Mouse (Mus musculus) intestine, postnatal 0 days (tissue): ENCODE measurements around the gene Ankrd63. TPM values are rescaled to one million over a fixed set of nuclear protein-coding genes. Genes with fewer than 3 reads are reported as not detected.

ENCODE experiments used
- ATAC-seq: fragments of 200-750 bp; cut with Nextera tagmentation; 2 replicates; pipeline ENCODE4 v1.8.0; 2017; ENCODE audit warnings: mild to moderate bottlenecking, moderate TSS enrichment, moderate library complexity
- H3K27ac ChIP-seq: fragments of 300-500 bp; sonication (generic); 2 replicates; pipeline ENCODE4 v1.5.1; 2014; ENCODE audit warnings: mild to moderate bottlenecking, low read depth, low read length, moderate library complexity
- H3K27me3 ChIP-seq: fragments of 300-500 bp; sonication (generic); replicated peaks from 2 replicates; pipeline ENCODE4 v1.6.1; 2014; ENCODE audit warnings: low read length, mixed read lengths; ENCODE audit not compliant: control insufficient read depth, insufficient read depth
- H3K36me3 ChIP-seq: fragments of 300-500 bp; sonication (generic); 2 replicates; pipeline ENCODE4 v1.6.1; 2014; ENCODE audit warnings: mild to moderate bottlenecking, moderate library complexity; ENCODE audit not compliant: control insufficient read depth, insufficient read depth
- H3K4me1 ChIP-seq: fragments of 300-500 bp; sonication (generic); replicated peaks from 2 replicates; pipeline ENCODE4 v1.6.1; 2014; ENCODE audit warnings: antibody characterized with exemption, low read length, mixed read lengths; ENCODE audit not compliant: control insufficient read depth, insufficient read depth
- H3K4me2 ChIP-seq: fragments of 300-500 bp; sonication (generic); replicated peaks from 2 replicates; pipeline ENCODE4 v1.6.1; 2014; ENCODE audit warnings: low read depth, mild to moderate bottlenecking, moderate library complexity
- H3K4me3 ChIP-seq: fragments of 300-500 bp; sonication (generic); 2 replicates; pipeline ENCODE4 v1.5.1; 2014; ENCODE audit warnings: low read depth, low read length
- H3K9ac ChIP-seq: fragments of 300-500 bp; sonication (generic); 2 replicates; pipeline ENCODE4 v1.6.1; 2014; ENCODE audit warnings: mild to moderate bottlenecking, low read depth, low read length
- H3K9me3 ChIP-seq: fragments of 300-500 bp; sonication (generic); 2 replicates; pipeline ENCODE4 v1.6.1; 2016; ENCODE audit warnings: mixed run types; ENCODE audit not compliant: control insufficient read depth
- CTCF ChIP-seq: sonication (generic); IDR thresholded peaks from 2 replicates; pipeline ENCODE4 v1.5.1; 2016; ENCODE audit warnings: low read depth, mild to moderate bottlenecking, control low read depth, antibody characterized with exemption, moderate library complexity
- WGBS: fragments of 180-500 bp; shearing (Covaris S2); extraction: QIAGEN DNeasy Blood & Tissue Kit; methylation state at CpG from one replicate; pipeline ENCODE4 v1.1.7; 2014; 5-methylcytosine and 5-hydroxymethylcytosine counted together
- polyA plus RNA-seq: library from polyadenylated mRNA; unstranded; fragments of >200 nt; fragmentation: Nextera tagmentation; extraction: Ambion mirVana; gene quantifications from 2 replicates; pipeline ENCODE4 v1.2.1, GENCODE M21; 2015

Gene Ankrd63
- polyA plus RNA-seq, 1 experiment from 2014 or later, result 0.65 TPM

- TF ChIP-seq CTCF, result no peak
- no peaks in the 10 kb centered on the region for H3K27me3 ChIP-seq
- no peak overlapping the region for H3K9ac ChIP-seq
- H3K4me2 ChIP-seq, result no peak overlapping the region
- no peak for ATAC-seq
- H3K9me3 ChIP-seq, result no peaks in the 10 kb centered on the region
- no peaks in the 10 kb centered on the region for H3K36me3 ChIP-seq
- H3K4me3 ChIP-seq, result no peak overlapping the region
- WGBS, result 36% methylated on average over 5 of the region's 5 CpGs
- 0 out of 2 replicates have a peak, but pooled peaks cover 4% of the 10 kb centered on the region for H3K4me1 ChIP-seq
- no peak overlapping the region for H3K27ac ChIP-seq
Observed at GRCm38 (mm10) chr2:118667181-118667580, 36.6 kb downstream of the Ankrd63 start.

- Histone ChIP-seq H3K9me3 (no peaks in the 10 kb centered on the region), H3K27me3 (no peaks in the 10 kb centered on the region), H3K36me3 (no peaks in the 10 kb centered on the region), H3K4me1 (0 out of 2 replicates have a peak, but pooled peaks cover 4% of the 10 kb centered on the region), H3K27ac (no peak overlapping the region), H3K4me2 (no peak overlapping the region), H3K9ac (no peak overlapping the region), H3K4me3 (no peak overlapping the region)
- ATAC-seq, result no peak
- WGBS, result 96% methylated on average over 4 of the region's 4 CpGs
- TF ChIP-seq CTCF, result no peak
Observed at GRCm38 (mm10) chr2:118665616-118666015, 38.1 kb downstream of the Ankrd63 start.

- TF ChIP-seq CTCF, result no peak
- no peak overlapping the region for H3K9ac ChIP-seq
- ATAC-seq, result no peak
- no peaks in the 10 kb centered on the region for H3K9me3 ChIP-seq
- H3K4me1 ChIP-seq, result 0 out of 2 replicates have a peak, but pooled peaks cover 4% of the 10 kb centered on the region
- H3K4me2 ChIP-seq, result no peak overlapping the region
- WGBS, result 67% methylated on average over 3 of the region's 3 CpGs
- no peaks in the 10 kb centered on the region for H3K36me3 ChIP-seq
- no peaks in the 10 kb centered on the region for H3K27me3 ChIP-seq
- H3K27ac ChIP-seq, result no peak overlapping the region
- H3K4me3 ChIP-seq, result no peak overlapping the region
Observed at GRCm38 (mm10) chr2:118664975-118665516, 38.7 kb downstream of the Ankrd63 start.

GRCm38 (mm10) chr2:118663804-118664766 is 39.7 kb downstream of the Ankrd63 start:
- WGBS, result 52% methylated on average over 19 of the region's 19 CpGs
- no peaks in the 10 kb centered on the region for H3K36me3 ChIP-seq
- no peak overlapping the region for H3K27ac ChIP-seq
- no peaks in the 10 kb centered on the region for H3K9me3 ChIP-seq
- 0 out of 2 replicates have a peak overlapping the region, but pooled peaks have one; percentile 45 for H3K9ac ChIP-seq
- peaks cover 12% of the 10 kb centered on the region for H3K4me1 ChIP-seq
- peak; percentile 46 for TF ChIP-seq CTCF
- H3K4me2 ChIP-seq, result peak overlapping the region; percentile 78
- peak; percentile 56; the same call in 1 of the 2 replicates for ATAC-seq
- H3K27me3 ChIP-seq, result no peaks in the 10 kb centered on the region
- peak overlapping the region; percentile 35 for H3K4me3 ChIP-seq

GRCm38 (mm10) chr2:118662902-118663803 is 40.6 kb downstream of the Ankrd63 start, which contains the start of gene Pak6:
Pak6 (plus strand) TSS chr2:118663303.
- TF ChIP-seq CTCF, result no peak
- Histone ChIP-seq H3K27ac (no peak within 1 kb of the TSS), H3K9ac (peak within 1 kb of the TSS; percentile 45; the same call in 1 of the 2 replicates), H3K27me3 (no peaks in the 10 kb centered on the region), H3K36me3 (no peaks in the 10 kb centered on the region), H3K4me2 (peak within 1 kb of the TSS; percentile 78), H3K4me3 (peak within 1 kb of the TSS; percentile 35), H3K4me1 (peaks cover 16% of the 10 kb centered on the region), H3K9me3 (no peaks in the 10 kb centered on the region)
- no peak for ATAC-seq
- WGBS, result 4% methylated on average over 37 of the region's 37 CpGs
